Mouse (Mus musculus): ENCODE data around the gene Gm11733. TPM values are rescaled to one million over a fixed set of nuclear protein-coding genes. Genes with fewer than 3 reads are reported as not detected.
"Not testable (repeated sequence)": the region's sequence is repeated elsewhere in the genome, so short reads cannot be mapped to it uniquely, and the experiment has no call there.

Gene Gm11733
- polyA plus RNA-seq, 1 experiment, result not detected

DNA sequence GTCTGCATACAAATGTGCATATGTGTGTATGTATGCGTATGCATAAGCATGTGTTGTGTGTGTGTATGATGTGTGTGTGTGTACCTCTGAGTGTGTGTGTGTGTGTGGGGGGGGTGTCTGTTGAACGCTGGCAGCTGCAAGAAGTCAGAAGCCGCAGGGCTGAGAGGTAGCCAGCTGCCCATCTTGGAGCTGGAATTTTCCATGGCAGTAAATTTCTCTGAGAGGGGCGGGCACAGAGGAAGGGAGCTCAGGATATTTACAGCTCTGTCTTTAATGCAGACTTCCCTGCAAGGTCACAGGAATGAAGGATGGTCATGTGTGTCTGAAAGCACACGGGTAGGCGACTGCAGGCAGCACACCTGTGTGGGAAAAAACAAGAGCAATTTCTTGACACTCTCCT is 38.5 kb upstream of the Gm11733 start:
- Histone ChIP-seq H3K27ac (ENCODE audit: insufficient read depth, low read length) (no peak overlapping the region), H3K4me3 (ENCODE audit: low read depth, low read length) (no peak overlapping the region), H3K9me3 (replicated peaks; ENCODE audit: control insufficient read depth, insufficient read depth, low read length, poor library complexity, severe bottlenecking) (no peaks in the 10 kb centered on the region), H3K9ac (ENCODE audit: low read depth, poor library complexity, severe bottlenecking) (no peak overlapping the region), H3K36me3 (ENCODE audit: control insufficient read depth, insufficient read depth, low read length, poor library complexity, severe bottlenecking) (no peaks in the 10 kb centered on the region), H3K4me1 (ENCODE audit: control insufficient read depth, insufficient read depth, low read length) (peaks cover 9% of the 10 kb centered on the region), H3K27me3 (ENCODE audit: control insufficient read depth, insufficient read depth, low read length, poor library complexity, severe bottlenecking) (no peaks in the 10 kb centered on the region)
- TF ChIP-seq EP300 (IDR thresholded peaks at IDR 0.05; ENCODE audit: insufficient read depth, low read depth, low read length) (no peak), CTCF (IDR thresholded peaks at IDR 0.05; ENCODE audit: low read depth, low read length) (no peak), POLR2A (IDR thresholded peaks at IDR 0.05; ENCODE audit: insufficient read depth, low read length) (no peak)

DNA sequence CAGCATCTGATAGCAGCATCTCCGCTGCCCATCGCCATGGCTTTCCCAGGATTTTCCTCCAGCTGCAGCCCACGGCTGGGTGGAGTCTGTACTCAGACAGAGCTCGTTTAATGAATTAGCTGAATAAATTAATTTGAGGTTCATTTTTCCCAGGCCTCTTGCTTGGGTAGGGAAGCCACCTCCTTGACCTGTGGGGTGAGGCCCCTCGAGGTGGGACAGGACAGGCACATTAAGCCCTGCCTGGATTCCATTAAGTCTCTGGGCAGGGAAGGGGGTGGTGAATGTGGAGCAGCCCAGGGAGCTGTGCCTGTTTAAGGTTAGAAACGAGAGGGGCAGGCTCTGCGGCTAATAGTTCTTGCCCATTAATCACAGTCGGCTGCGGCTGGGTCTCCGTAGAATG is 30.1 kb upstream of the Gm11733 start:
- Histone ChIP-seq H3K4me1 (ENCODE audit: control insufficient read depth, insufficient read depth, low read length) (no peaks in the 10 kb centered on the region), H3K9ac (ENCODE audit: low read depth, poor library complexity, severe bottlenecking) (no peak overlapping the region), H3K27ac (ENCODE audit: insufficient read depth, low read length) (no peak overlapping the region), H3K9me3 (replicated peaks; ENCODE audit: control insufficient read depth, insufficient read depth, low read length, poor library complexity, severe bottlenecking) (no peaks in the 10 kb centered on the region), H3K36me3 (ENCODE audit: control insufficient read depth, insufficient read depth, low read length, poor library complexity, severe bottlenecking) (no peaks in the 10 kb centered on the region), H3K4me3 (ENCODE audit: low read depth, low read length) (no peak overlapping the region), H3K27me3 (ENCODE audit: control insufficient read depth, insufficient read depth, low read length, poor library complexity, severe bottlenecking) (no peaks in the 10 kb centered on the region)
- TF ChIP-seq CTCF (IDR thresholded peaks at IDR 0.05; ENCODE audit: low read depth, low read length) (no peak), POLR2A (IDR thresholded peaks at IDR 0.05; ENCODE audit: insufficient read depth, low read length) (no peak), EP300 (IDR thresholded peaks at IDR 0.05; ENCODE audit: insufficient read depth, low read depth, low read length) (no peak)

DNA sequence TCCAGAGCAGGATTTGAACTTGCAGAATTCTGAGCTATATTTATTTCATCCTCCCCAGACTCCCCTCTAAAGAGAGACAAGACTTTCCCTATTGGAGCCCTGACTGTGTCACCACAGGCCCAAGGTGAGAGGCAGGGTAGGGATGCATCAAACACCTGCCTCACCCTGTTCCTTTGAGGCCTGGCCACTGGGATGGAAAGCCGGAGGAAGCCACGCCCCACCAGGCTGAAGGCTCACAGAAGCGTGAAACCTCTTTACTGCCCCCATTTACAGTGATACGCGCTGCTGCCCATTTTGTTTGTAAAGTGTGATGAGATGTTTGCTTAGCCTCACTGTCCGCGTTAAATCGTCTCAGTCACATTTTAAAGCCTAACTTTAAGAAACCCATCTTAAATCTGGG is 25.0 kb upstream of the Gm11733 start:
- Histone ChIP-seq H3K36me3 (ENCODE audit: control insufficient read depth, insufficient read depth, low read length, poor library complexity, severe bottlenecking) (no peaks in the 10 kb centered on the region), H3K4me1 (ENCODE audit: control insufficient read depth, insufficient read depth, low read length) (peaks cover 3% of the 10 kb centered on the region), H3K27me3 (ENCODE audit: control insufficient read depth, insufficient read depth, low read length, poor library complexity, severe bottlenecking) (no peaks in the 10 kb centered on the region), H3K9me3 (replicated peaks; ENCODE audit: control insufficient read depth, insufficient read depth, low read length, poor library complexity, severe bottlenecking) (no peaks in the 10 kb centered on the region), H3K9ac (ENCODE audit: low read depth, poor library complexity, severe bottlenecking) (no peak overlapping the region), H3K27ac (ENCODE audit: insufficient read depth, low read length) (no peak overlapping the region), H3K4me3 (ENCODE audit: low read depth, low read length) (no peak overlapping the region)
- peak; percentile 59; the same call in 1 of the 2 replicates for TF ChIP-seq EP300 (IDR thresholded peaks at IDR 0.05; ENCODE audit: insufficient read depth, low read depth, low read length)
- no peak for TF ChIP-seq CTCF (IDR thresholded peaks at IDR 0.05; ENCODE audit: low read depth, low read length)

DNA sequence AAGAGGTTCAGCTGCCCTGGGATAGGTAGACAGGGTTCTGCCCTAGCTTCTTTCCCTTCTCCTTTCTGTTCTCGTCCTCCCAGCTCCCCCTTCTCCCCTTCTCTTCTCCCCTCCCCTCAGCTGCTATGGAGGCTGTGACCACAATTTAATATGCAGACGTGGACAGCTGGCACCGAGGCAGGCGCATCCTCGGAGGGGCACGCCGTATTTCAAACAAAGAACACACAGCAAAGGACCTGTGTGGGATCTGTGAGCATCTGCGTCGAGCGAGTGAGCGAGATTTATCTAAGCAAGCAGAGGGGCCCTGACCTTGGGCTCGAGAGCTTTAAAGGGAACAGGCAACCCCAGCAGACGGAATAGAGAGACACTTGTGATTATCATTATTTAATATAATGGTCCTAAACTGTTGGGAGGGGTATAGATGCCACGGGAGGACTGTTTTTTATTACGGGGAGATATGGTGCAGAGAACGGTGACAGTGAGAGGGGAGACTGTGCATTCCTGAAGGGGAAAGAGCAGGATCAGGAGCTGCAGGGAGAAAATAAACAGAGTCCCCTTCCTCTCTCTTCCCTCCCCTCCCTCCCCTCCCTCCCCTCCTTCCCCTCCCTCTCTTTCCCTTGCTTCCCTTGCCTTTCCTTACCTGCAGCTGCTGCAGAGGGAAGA is 21.8 kb upstream of the Gm11733 start:
- Histone ChIP-seq H3K9me3 (replicated peaks; ENCODE audit: control insufficient read depth, insufficient read depth, low read length, poor library complexity, severe bottlenecking) (no peaks in the 10 kb centered on the region), H3K9ac (ENCODE audit: low read depth, poor library complexity, severe bottlenecking) (no peak overlapping the region), H3K27ac (ENCODE audit: insufficient read depth, low read length) (no peak overlapping the region), H3K4me3 (ENCODE audit: low read depth, low read length) (no peak overlapping the region), H3K36me3 (ENCODE audit: control insufficient read depth, insufficient read depth, low read length, poor library complexity, severe bottlenecking) (no peaks in the 10 kb centered on the region), H3K4me1 (ENCODE audit: control insufficient read depth, insufficient read depth, low read length) (peaks cover 5% of the 10 kb centered on the region), H3K27me3 (ENCODE audit: control insufficient read depth, insufficient read depth, low read length, poor library complexity, severe bottlenecking) (no peaks in the 10 kb centered on the region)
- TF ChIP-seq EP300 (IDR thresholded peaks at IDR 0.05; ENCODE audit: insufficient read depth, low read depth, low read length) (no peak), CTCF (IDR thresholded peaks at IDR 0.05; ENCODE audit: low read depth, low read length) (no peak), POLR2A (IDR thresholded peaks at IDR 0.05; ENCODE audit: insufficient read depth, low read length) (no peak)

DNA sequence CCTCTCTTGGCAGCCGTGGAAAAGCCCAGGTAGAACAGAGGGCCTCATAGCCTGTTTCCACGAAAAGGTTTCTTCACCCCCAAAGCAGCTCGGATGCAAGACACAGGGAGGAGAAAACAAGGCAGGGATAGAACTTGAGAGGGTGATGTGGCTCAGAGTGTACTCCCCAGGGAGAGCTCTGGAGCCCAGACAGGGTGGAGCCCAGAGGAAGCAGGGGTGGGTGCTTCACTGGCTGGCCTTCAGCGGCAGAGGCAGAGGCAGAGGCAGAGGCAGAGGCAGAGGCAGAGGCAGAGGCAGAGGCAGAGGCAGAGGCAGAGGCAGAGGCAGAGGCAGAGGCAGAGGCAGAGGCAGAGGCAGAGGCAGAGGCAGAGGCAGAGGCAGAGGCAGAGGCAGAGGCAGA is 20.8 kb upstream of the Gm11733 start:
- not testable (repeated sequence) for H3K36me3 ChIP-seq (ENCODE audit: control insufficient read depth, insufficient read depth, low read length, poor library complexity, severe bottlenecking); H3K27me3 ChIP-seq (ENCODE audit: control insufficient read depth, insufficient read depth, low read length, poor library complexity, severe bottlenecking); H3K4me3 ChIP-seq (ENCODE audit: low read depth, low read length); H3K9me3 ChIP-seq (replicated peaks; ENCODE audit: control insufficient read depth, insufficient read depth, low read length, poor library complexity, severe bottlenecking); H3K4me1 ChIP-seq (ENCODE audit: control insufficient read depth, insufficient read depth, low read length); H3K27ac ChIP-seq (ENCODE audit: insufficient read depth, low read length); H3K9ac ChIP-seq (ENCODE audit: low read depth, poor library complexity, severe bottlenecking)

DNA sequence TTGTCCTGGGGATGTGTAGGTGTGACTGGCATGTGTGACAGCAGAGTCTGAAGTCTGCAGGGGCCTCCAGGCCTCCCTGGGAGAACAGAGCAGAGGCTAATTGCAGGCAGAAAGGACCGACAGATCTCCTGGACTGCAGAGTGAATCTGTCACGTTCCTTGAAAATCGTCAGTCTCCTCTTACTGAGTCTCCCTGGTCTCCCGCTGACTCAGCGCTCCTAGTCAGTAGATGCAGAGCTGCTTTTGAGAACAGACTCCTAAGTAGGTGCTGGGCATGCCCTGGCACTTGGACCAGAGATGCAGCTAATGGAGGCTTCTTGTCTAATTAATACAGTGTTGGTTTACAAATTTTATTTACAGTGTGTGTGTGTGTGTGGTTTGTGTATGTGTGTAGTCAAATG is 17.9 kb upstream of the Gm11733 start:
- H3K4me3 ChIP-seq (ENCODE audit: low read depth, low read length), result no peak overlapping the region
- H3K9me3 ChIP-seq (replicated peaks; ENCODE audit: control insufficient read depth, insufficient read depth, low read length, poor library complexity, severe bottlenecking), result no peaks in the 10 kb centered on the region
- H3K4me1 ChIP-seq (ENCODE audit: control insufficient read depth, insufficient read depth, low read length), result peaks cover 11% of the 10 kb centered on the region
- no peak overlapping the region for H3K9ac ChIP-seq (ENCODE audit: low read depth, poor library complexity, severe bottlenecking)
- no peaks in the 10 kb centered on the region for H3K27me3 ChIP-seq (ENCODE audit: control insufficient read depth, insufficient read depth, low read length, poor library complexity, severe bottlenecking)
- TF ChIP-seq POLR2A (IDR thresholded peaks at IDR 0.05; ENCODE audit: insufficient read depth, low read length), result no peak
- no peak for TF ChIP-seq EP300 (IDR thresholded peaks at IDR 0.05; ENCODE audit: insufficient read depth, low read depth, low read length)
- no peak for TF ChIP-seq CTCF (IDR thresholded peaks at IDR 0.05; ENCODE audit: low read depth, low read length)
- 0 out of 2 replicates have a peak overlapping the region, but pooled peaks have one; percentile 5 for H3K27ac ChIP-seq (ENCODE audit: insufficient read depth, low read length)
- H3K36me3 ChIP-seq (ENCODE audit: control insufficient read depth, insufficient read depth, low read length, poor library complexity, severe bottlenecking), result no peaks in the 10 kb centered on the region
